Mouse (Mus musculus) erythroblast, embryonic 14.5 days (primary cell): ENCODE data around the gene Ncbp3. TPM values are rescaled to one million over a fixed set of nuclear protein-coding genes. Genes with fewer than 3 reads are reported as not detected.

Experiments
- H3K27me3 ChIP-seq: 2 replicates; pipeline ENCODE4 v1.6.1; 2012; ENCODE audit warnings: inconsistent platforms; ENCODE audit not compliant: control insufficient read depth
- H3K36me3 ChIP-seq: 2 replicates; pipeline ENCODE4 v1.6.1; 2012; ENCODE audit warnings: mild to moderate bottlenecking, inconsistent platforms; ENCODE audit not compliant: control insufficient read depth
- H3K4me1 ChIP-seq: 2 replicates; pipeline ENCODE4 v1.6.1; 2012; ENCODE audit warnings: inconsistent platforms; ENCODE audit not compliant: control insufficient read depth
- H3K4me3 ChIP-seq: replicated peaks from 2 replicates; pipeline ENCODE3; 2012; ENCODE audit warnings: moderate library complexity, mild to moderate bottlenecking, inconsistent platforms
- H3K9me3 ChIP-seq: 2 replicates; pipeline ENCODE4 v1.6.1; 2012; ENCODE audit warnings: low read length, inconsistent platforms, mixed read lengths; ENCODE audit not compliant: control insufficient read depth
- GATA1 ChIP-seq: IDR thresholded peaks from 2 replicates; pipeline ENCODE4 v1.6.1; 2012; ENCODE audit warnings: low read length, inconsistent platforms, mixed read lengths
- TAL1 ChIP-seq: IDR thresholded peaks from 3 replicates; pipeline ENCODE4 v1.6.1; 2012; ENCODE audit warnings: low read length, inconsistent platforms, mixed read lengths
- polyA plus RNA-seq: library from polyadenylated mRNA; stranded (reverse); fragments of >175 nt; gene quantifications from 2 replicates; pipeline ENCODE4 v1.2.3, GENCODE M21; 2012

The Ncbp3 gene
- polyA plus RNA-seq, 1 experiment = 0.34 TPM

- Histone ChIP-seq H3K4me1 (peaks cover 20% of the 10 kb centered on the region), H3K9me3 (no peaks in the 10 kb centered on the region), H3K36me3 (peaks cover 3% of the 10 kb centered on the region), H3K4me3 (no peak overlapping the region), H3K27me3 (no peaks in the 10 kb centered on the region)
- no peak for TF ChIP-seq GATA1
- TF ChIP-seq TAL1 = no peak
These were observed 2.8 kb upstream of the Ncbp3 start for GRCm38 (mm10) chr11:73044789-73045188.

DNA sequence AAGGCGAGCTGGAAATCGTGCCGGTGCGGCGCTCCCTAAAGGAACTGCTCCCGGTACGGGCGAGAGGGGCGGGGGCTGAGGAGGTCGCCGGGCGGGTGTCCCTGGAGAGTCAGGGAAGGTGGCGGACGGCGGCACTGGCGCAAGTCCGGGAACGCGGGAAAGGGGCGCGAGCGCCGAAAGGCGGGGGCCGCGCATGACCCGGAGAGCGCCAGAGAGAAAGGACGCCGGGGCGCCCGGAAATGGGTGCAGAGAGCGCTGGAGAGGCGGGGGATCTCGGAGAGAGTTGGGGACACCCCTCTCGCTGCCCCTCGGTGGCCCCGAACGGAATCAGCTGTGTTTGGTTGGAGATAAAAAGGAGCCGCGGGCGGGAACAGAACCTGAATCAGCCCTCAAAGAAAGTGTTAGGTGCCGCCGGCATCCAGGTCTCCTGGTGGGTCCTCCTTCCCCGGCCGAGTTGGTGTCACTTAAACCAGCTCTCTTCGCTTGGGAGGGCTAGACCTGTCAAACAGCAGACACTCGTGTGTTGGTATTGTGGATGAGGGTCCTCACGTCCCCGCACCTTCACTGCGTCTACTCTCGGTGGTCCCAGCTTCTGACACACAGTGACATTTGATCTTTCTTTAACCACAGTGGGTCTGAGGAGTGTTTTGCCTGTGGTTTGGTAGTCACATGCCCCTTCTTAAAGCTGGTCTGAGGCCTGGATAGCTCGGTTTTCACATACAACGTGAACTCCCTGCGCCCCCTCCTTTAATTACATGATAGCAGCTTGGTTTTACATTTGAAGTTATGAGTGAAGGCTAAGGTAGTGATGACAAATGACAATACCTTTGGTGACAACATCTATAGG is 670 bp downstream of the Ncbp3 start:
- Histone ChIP-seq H3K4me3 (peak overlapping the region; percentile 97), H3K4me1 (peaks cover 26% of the 10 kb centered on the region), H3K27me3 (no peaks in the 10 kb centered on the region), H3K9me3 (no peaks in the 10 kb centered on the region), H3K36me3 (peaks cover 35% of the 10 kb centered on the region)
- TF ChIP-seq TAL1 = no peak
- TF ChIP-seq GATA1 = no peak

- no peaks in the 10 kb centered on the region for H3K27me3 ChIP-seq
- H3K4me1 ChIP-seq = peaks cover 26% of the 10 kb centered on the region
- no peaks in the 10 kb centered on the region for H3K9me3 ChIP-seq
- no peak for TF ChIP-seq GATA1
- TF ChIP-seq TAL1 = no peak
- H3K36me3 ChIP-seq = peaks cover 46% of the 10 kb centered on the region
- H3K4me3 ChIP-seq = peak overlapping the region; percentile 97
These were observed 1.8 kb downstream of the Ncbp3 start for GRCm38 (mm10) chr11:73049335-73049734.

- no peak for TF ChIP-seq TAL1
- no peak for TF ChIP-seq GATA1
- Histone ChIP-seq H3K4me3 (no peak overlapping the region), H3K4me1 (peaks cover 36% of the 10 kb centered on the region), H3K36me3 (peaks cover 80% of the 10 kb centered on the region), H3K27me3 (no peaks in the 10 kb centered on the region), H3K9me3 (no peaks in the 10 kb centered on the region)
These were observed 5.2 kb downstream of the Ncbp3 start for GRCm38 (mm10) chr11:73052795-73053194.

- peaks cover 88% of the 10 kb centered on the region for H3K36me3 ChIP-seq
- no peaks in the 10 kb centered on the region for H3K9me3 ChIP-seq
- H3K27me3 ChIP-seq = no peaks in the 10 kb centered on the region
- TF ChIP-seq TAL1 (no peak), GATA1 (no peak)
- peaks cover 22% of the 10 kb centered on the region for H3K4me1 ChIP-seq
- no peak overlapping the region for H3K4me3 ChIP-seq
These were observed 10.1 kb downstream of the Ncbp3 start for GRCm38 (mm10) chr11:73057701-73058100.

GRCm38 (mm10) chr11:73059630-73060029 is 12.0 kb downstream of the Ncbp3 start:
- Histone ChIP-seq H3K27me3 (no peaks in the 10 kb centered on the region), H3K4me3 (no peak overlapping the region), H3K4me1 (peaks cover 22% of the 10 kb centered on the region), H3K9me3 (no peaks in the 10 kb centered on the region), H3K36me3 (peaks cover 79% of the 10 kb centered on the region)
- TF ChIP-seq TAL1 = no peak
- no peak for TF ChIP-seq GATA1

- peaks cover 73% of the 10 kb centered on the region for H3K36me3 ChIP-seq
- H3K27me3 ChIP-seq = no peaks in the 10 kb centered on the region
- no peak overlapping the region for H3K4me3 ChIP-seq
- no peaks in the 10 kb centered on the region for H3K9me3 ChIP-seq
- peaks cover 18% of the 10 kb centered on the region for H3K4me1 ChIP-seq
- TF ChIP-seq GATA1 = no peak
- TF ChIP-seq TAL1 = no peak
These were observed 13.8 kb downstream of the Ncbp3 start for GRCm38 (mm10) chr11:73061413-73061812.

DNA sequence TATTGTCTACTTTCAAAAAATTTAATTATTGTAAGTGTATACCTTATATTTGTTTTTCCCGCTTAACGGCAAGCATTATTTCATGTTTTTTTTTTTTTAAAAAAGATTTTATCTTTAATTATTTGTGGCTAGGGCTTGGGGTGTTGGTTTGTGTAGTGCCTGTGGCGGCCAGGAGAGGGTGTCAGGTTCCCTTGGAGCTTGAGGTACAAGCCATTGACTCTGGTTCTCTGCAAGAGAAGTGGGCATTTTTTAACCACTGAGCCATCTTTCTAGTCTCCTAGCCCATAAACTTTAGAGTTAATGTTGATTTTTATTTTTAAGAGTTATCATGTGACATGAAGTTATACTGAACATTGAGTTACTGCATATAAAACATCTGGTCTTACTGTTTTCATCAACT is 24.3 kb downstream of the Ncbp3 start:
- Histone ChIP-seq H3K36me3 (peaks cover 98% of the 10 kb centered on the region), H3K9me3 (no peaks in the 10 kb centered on the region), H3K27me3 (no peaks in the 10 kb centered on the region), H3K4me1 (no peaks in the 10 kb centered on the region; the same call in 1 of the 2 replicates), H3K4me3 (no peak overlapping the region)
- TF ChIP-seq TAL1 (no peak), GATA1 (no peak)

DNA sequence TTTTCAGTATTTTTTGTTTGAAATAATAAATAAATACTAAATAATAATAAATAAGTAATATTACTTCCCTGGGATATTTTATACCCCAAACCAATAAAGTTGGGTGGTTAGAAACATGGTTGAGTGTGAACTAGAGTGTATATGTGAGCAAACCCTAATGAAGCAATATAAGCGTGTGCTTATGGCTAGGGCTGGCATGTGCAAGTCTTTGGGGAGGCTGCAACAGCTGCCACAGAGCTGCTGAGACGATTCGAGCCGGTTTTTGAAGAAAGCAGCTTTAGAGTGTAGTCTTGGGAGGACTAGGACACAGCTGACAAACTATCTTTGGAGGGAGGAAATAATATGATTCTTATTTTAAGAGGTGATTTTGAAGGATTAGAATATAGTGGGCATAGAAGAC is 28.7 kb downstream of the Ncbp3 start:
- H3K9me3 ChIP-seq = no peaks in the 10 kb centered on the region
- H3K4me1 ChIP-seq = no peaks in the 10 kb centered on the region
- no peaks in the 10 kb centered on the region for H3K27me3 ChIP-seq
- TF ChIP-seq GATA1 = no peak
- no peak for TF ChIP-seq TAL1
- H3K4me3 ChIP-seq = no peak overlapping the region
- peaks cover 98% of the 10 kb centered on the region for H3K36me3 ChIP-seq

GRCm38 (mm10) chr11:73076733-73077132 is 29.1 kb downstream of the Ncbp3 start:
- Histone ChIP-seq H3K4me3 (no peak overlapping the region), H3K4me1 (no peaks in the 10 kb centered on the region), H3K36me3 (peaks cover 99% of the 10 kb centered on the region), H3K9me3 (no peaks in the 10 kb centered on the region), H3K27me3 (no peaks in the 10 kb centered on the region)
- no peak for TF ChIP-seq TAL1
- no peak for TF ChIP-seq GATA1
